Comparison of ENCODE assay signal across 8 mouse cellular contexts in genomic region chr9:46735664-46736067, GRCm38 (mm10).
DNase-seq lines count a peak whose midpoint lies in the region; ATAC-seq lines count a peak whose summit lies in the region.

No protein-coding gene starts in this region.

- H3K4me3 ChIP-seq in midbrain, embryonic 15.5 days = no peak overlapping the region

- no peaks in the 10 kb centered on the region for H3K9me3 ChIP-seq in midbrain, embryonic 15.5 days

- intact Hi-C loops in left cerebral cortex, postnatal 25 days (cut with DNase I) = loop anchor here (1.0 to 5.0 kb wide), 4 partner anchors 80 to 972 kb away; partner anchors contain the start of gene Cadm1

- 4% methylated on average over 4 of the region's 4 CpGs for WGBS in midbrain, embryonic 15.5 days

- H3K4me2 ChIP-seq in midbrain, embryonic 15.5 days = no peak overlapping the region

- H3K27me3 ChIP-seq in midbrain, embryonic 15.5 days (replicated peaks) = no peaks in the 10 kb centered on the region

- no peak overlapping the region for H3K9ac ChIP-seq in midbrain, embryonic 15.5 days

- no peaks in the 10 kb centered on the region for H3K36me3 ChIP-seq in midbrain, embryonic 15.5 days (replicated peaks)

- H3K4me1 ChIP-seq in midbrain, embryonic 15.5 days = peaks cover 16% of the 10 kb centered on the region

- no peak for ATAC-seq in CD4-positive, CD25-positive, alpha-beta regulatory T cell, adult 4 months
- 0 out of 2 replicates have a peak, but pooled peaks have one; percentile 56 for ATAC-seq in midbrain, embryonic 15.5 days (replicated peaks)

- H3K27ac ChIP-seq in midbrain, embryonic 15.5 days = no peak overlapping the region

- DNase-seq in CD4-positive, CD25-positive, alpha-beta regulatory T cell, adult 2 months (ENCODE audit: low read depth, low spot score) = peak; percentile 30
- DNase-seq in embryo, embryonic 11.5 days (ENCODE audit: low read depth, low spot score) = peak; percentile 66
- DNase-seq in gastrocnemius, postnatal 4 days (ENCODE audit: low spot score in 2 of 2) = peak; percentile 52 to 78
- DNase-seq in kidney, adult 11 months = peak; percentile 79
- DNase-seq in left cerebral cortex, postnatal 25 days (ENCODE audit: low spot score in 2 of 2) = peak; percentile 93 to 95
- peak; percentile 14 to 46 for DNase-seq in spleen, postnatal 14 days (ENCODE audit: low spot score in 2 of 2)

Comparison
In these comparisons a context has a peak if more than half of its experiments do, and no peak if none do; other contexts are left out.
1. DNase-seq: peak in every context shown above with its lines; median percentile 94 in left cerebral cortex, postnatal 25 days; 79 in kidney, adult 11 months; 66 in embryo, embryonic 11.5 days; 65 in gastrocnemius, postnatal 4 days; 30 in CD4-positive, CD25-positive, alpha-beta regulatory T cell, adult 2 months; 30 in spleen, postnatal 14 days.